Mouse (Mus musculus): ENCODE results near the gene Abcg3. TPM values are rescaled to one million over a fixed set of nuclear protein-coding genes. Genes with fewer than 3 reads are reported as not detected.
"Not testable (repeated sequence)": the region's sequence is repeated elsewhere in the genome, so short reads cannot be mapped to it uniquely, and the experiment has no call there.

Abcg3 gene
- polyA plus RNA-seq (2015; fragmentation: Nextera tagmentation; extraction: Ambion mirVana), result 41.0 and 43.7 TPM in 2 replicates

- peak; percentile 86 for DNase-seq (ENCODE audit: low spot score)
These were observed at the start of gene Abcg3 for GRCm38 (mm10) chr5:104982535-104982934. TSS of gene Abcg3 (minus strand) at chr5:104982718.

- no peak for DNase-seq (ENCODE audit: low spot score)
These were observed 30.0 kb upstream of the Abcg3 start for GRCm38 (mm10) chr5:105012551-105012950.

GRCm38 (mm10) chr5:105011570-105011969 is 29.1 kb upstream of the Abcg3 start:
- no peak for DNase-seq (ENCODE audit: low spot score)

GRCm38 (mm10) chr5:105010376-105010775 is 27.9 kb upstream of the Abcg3 start:
- DNase-seq (ENCODE audit: low spot score), result peak; percentile 65

- DNase-seq (ENCODE audit: low spot score), result no peak
These were observed 6.9 kb upstream of the Abcg3 start for GRCm38 (mm10) chr5:104989411-104989810.

- DNase-seq (ENCODE audit: low spot score), result no peak
These were observed 5.5 kb upstream of the Abcg3 start for GRCm38 (mm10) chr5:104988000-104988399.

GRCm38 (mm10) chr5:104986706-104987105 is 4.2 kb upstream of the Abcg3 start:
- peak; percentile 82 for DNase-seq (ENCODE audit: low spot score)

- peak; percentile 69 for DNase-seq (ENCODE audit: low spot score)
These were observed 3.4 kb downstream of the Abcg3 start for GRCm38 (mm10) chr5:104979040-104979513.

- DNase-seq (ENCODE audit: low spot score), result no peak
These were observed 24.3 kb downstream of the Abcg3 start for GRCm38 (mm10) chr5:104958141-104958793.

- DNase-seq (ENCODE audit: low spot score), result no peak
These were observed 27.3 kb downstream of the Abcg3 start for GRCm38 (mm10) chr5:104955208-104955607.

GRCm38 (mm10) chr5:104946951-104947350 is 35.6 kb downstream of the Abcg3 start:
- no peak for DNase-seq (ENCODE audit: low spot score)

GRCm38 (mm10) chr5:104934148-104934547 is 48.4 kb downstream of the Abcg3 start:
- no peak for DNase-seq (ENCODE audit: low spot score)

GRCm38 (mm10) chr5:104906556-104906955 is 76.0 kb downstream of the Abcg3 start:
- DNase-seq (ENCODE audit: low spot score), result not testable (repeated sequence)

Other genes starting within 250 kb of the Abcg3 start
- 5.0 and 5.4 TPM in 2 replicates for gene Zfp951, start 122.6 kb downstream of the Abcg3 start, polyA plus RNA-seq (2015; fragmentation: Nextera tagmentation; extraction: Ambion mirVana)
- 20.9 and 31.5 TPM in 2 replicates for gene Gbp9, start 156.8 kb upstream of the Abcg3 start, polyA plus RNA-seq (2015; fragmentation: Nextera tagmentation; extraction: Ambion mirVana)
- gene Gbp8, start 156.8 kb upstream of the Abcg3 start, polyA plus RNA-seq (2015; fragmentation: Nextera tagmentation; extraction: Ambion mirVana), result 61.9 and 67.2 TPM in 2 replicates
- 59.6 and 66.2 TPM in 2 replicates for gene Gbp4, start 156.9 kb upstream of the Abcg3 start, polyA plus RNA-seq (2015; fragmentation: Nextera tagmentation; extraction: Ambion mirVana)